Mouse (Mus musculus) limb, embryonic 12.5 days (tissue): ENCODE data around the gene Scnn1b. TPM values are rescaled to one million over a fixed set of nuclear protein-coding genes. Genes with fewer than 3 reads are reported as not detected.

ENCODE experiments used
- ATAC-seq: fragments of 200-750 bp; cut with Nextera tagmentation; 2 replicates; pipeline ENCODE4 v1.8.0; 2017; ENCODE audit warnings: low read depth, moderate TSS enrichment; ENCODE audit not compliant: insufficient number of reproducible peaks, insufficient read depth, low FRiP score, low TSS enrichment
- H3K27ac ChIP-seq: fragments of 300-500 bp; sonication (generic); 2 replicates; pipeline ENCODE4 v1.5.1; 2016; ENCODE audit warnings: mild to moderate bottlenecking, moderate library complexity
- H3K27me3 ChIP-seq: fragments of 300-500 bp; sonication (generic); 2 replicates; pipeline ENCODE4 v1.6.1; 2016; ENCODE audit warnings: mild to moderate bottlenecking, moderate library complexity
- H3K36me3 ChIP-seq: fragments of 300-500 bp; sonication (generic); 2 replicates; pipeline ENCODE4 v1.6.1; 2016; ENCODE audit warnings: mild to moderate bottlenecking, moderate library complexity
- H3K4me1 ChIP-seq: fragments of 300-500 bp; sonication (generic); replicated peaks from 2 replicates; pipeline ENCODE4 v1.6.1; 2016
- H3K4me2 ChIP-seq: fragments of 300-500 bp; sonication (generic); 2 replicates; pipeline ENCODE4 v1.6.1; 2016; ENCODE audit warnings: mild to moderate bottlenecking, moderate library complexity
- H3K4me3 ChIP-seq: fragments of 300-500 bp; sonication (generic); replicated peaks from 2 replicates; pipeline ENCODE4 v1.5.1; 2016; ENCODE audit warnings: mild to moderate bottlenecking
- H3K9ac ChIP-seq: fragments of 300-500 bp; sonication (generic); replicated peaks from 2 replicates; pipeline ENCODE4 v1.6.1; 2016; ENCODE audit warnings: mild to moderate bottlenecking, moderate library complexity
- H3K9me3 ChIP-seq: fragments of 300-500 bp; sonication (generic); 2 replicates; pipeline ENCODE4 v1.6.1; 2016; ENCODE audit warnings: mild to moderate bottlenecking, moderate library complexity
- WGBS: fragments of 180-500 bp; shearing (Covaris S2); methylation state at CpG from one replicate; pipeline ENCODE4 v1.1.7; 2016; 5-methylcytosine and 5-hydroxymethylcytosine counted together
- polyA plus RNA-seq: library from polyadenylated mRNA; unstranded; fragments of >200 nt; fragmentation: Nextera tagmentation; extraction: Ambion mirVana; gene quantifications from 2 replicates; pipeline ENCODE4 v1.2.1, GENCODE M21; 2016

The Scnn1b gene
- polyA plus RNA-seq, 1 experiment from 2014 or later = not detected

DNA sequence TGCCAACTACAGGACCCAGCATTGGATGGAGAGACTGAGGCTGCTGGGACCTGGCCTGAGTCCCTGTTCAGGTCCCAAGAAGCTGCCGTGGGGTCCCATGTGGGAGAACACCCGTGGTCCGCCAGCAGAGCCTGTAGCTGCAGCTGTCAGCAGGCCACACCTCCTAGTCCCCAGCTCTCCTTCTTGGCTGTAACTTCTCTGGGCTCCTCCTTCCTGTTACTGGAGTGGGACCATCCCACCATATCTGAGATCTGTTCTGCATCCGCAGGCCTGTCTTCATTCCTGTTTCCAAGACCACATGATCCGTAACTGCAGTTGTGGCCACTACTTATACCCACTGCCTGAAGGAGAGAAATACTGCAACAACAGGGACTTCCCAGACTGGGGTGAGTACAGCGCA lies 49.1 kb downstream of the Scnn1b start:
- no peak overlapping the region for H3K4me2 ChIP-seq
- WGBS = 74% methylated on average over 6 of the region's 6 CpGs
- no peak overlapping the region for H3K9ac ChIP-seq
- no peaks in the 10 kb centered on the region for H3K9me3 ChIP-seq
- no peaks in the 10 kb centered on the region for H3K36me3 ChIP-seq
- no peaks in the 10 kb centered on the region for H3K27me3 ChIP-seq
- no peaks in the 10 kb centered on the region for H3K4me1 ChIP-seq
- no peak overlapping the region for H3K4me3 ChIP-seq
- H3K27ac ChIP-seq = no peak overlapping the region
- no peak for ATAC-seq

DNA sequence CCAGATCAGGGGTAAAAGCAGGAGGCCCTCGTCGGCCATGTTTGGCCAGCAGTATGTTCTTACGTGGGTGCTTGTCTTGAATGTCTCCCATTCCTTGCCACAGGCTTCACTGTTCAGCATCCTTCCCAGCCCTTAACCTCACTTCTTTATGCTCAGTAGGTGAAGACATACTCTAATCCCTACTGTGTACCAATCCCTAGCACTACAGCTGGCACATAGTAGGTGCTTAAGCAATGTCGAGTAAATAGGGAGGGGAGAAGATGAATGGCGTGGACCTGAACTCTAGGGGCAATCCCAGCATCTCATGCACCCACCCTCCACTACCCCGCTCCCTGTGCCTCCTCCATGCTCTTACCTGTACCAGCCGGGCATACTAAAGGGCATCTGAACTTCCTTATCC lies 59.5 kb downstream of the Scnn1b start:
- H3K36me3 ChIP-seq = peaks cover 46% of the 10 kb centered on the region
- no peaks in the 10 kb centered on the region for H3K4me1 ChIP-seq
- 94% methylated on average over 7 of the region's 7 CpGs for WGBS
- H3K27ac ChIP-seq = no peak overlapping the region
- ATAC-seq = no peak
- no peaks in the 10 kb centered on the region for H3K27me3 ChIP-seq
- H3K9ac ChIP-seq = no peak overlapping the region
- H3K4me3 ChIP-seq = no peak overlapping the region
- no peaks in the 10 kb centered on the region for H3K9me3 ChIP-seq
- no peak overlapping the region for H3K4me2 ChIP-seq

DNA sequence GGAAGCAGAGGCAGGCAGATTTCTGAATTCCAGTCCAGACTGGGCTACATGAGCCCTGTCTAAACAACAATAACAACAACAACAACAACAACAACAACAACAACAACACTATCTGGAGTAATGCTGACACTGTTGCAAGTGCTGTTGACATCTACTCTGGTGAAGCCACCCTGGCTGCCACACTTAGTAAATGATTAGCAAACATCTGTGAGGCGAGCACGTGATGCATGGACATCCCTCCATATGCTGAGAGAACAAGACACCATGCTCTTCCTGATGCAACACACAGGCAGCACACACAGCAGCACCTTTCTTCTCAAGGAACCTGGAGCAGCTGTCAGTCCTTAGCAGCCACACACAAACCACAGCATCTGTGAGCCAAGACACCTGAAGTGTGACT lies 63.0 kb downstream of the Scnn1b start:
- H3K9me3 ChIP-seq = no peaks in the 10 kb centered on the region
- H3K36me3 ChIP-seq = peaks cover 63% of the 10 kb centered on the region
- no peaks in the 10 kb centered on the region for H3K27me3 ChIP-seq
- WGBS = 91% methylated on average over 2 of the region's 2 CpGs
- H3K27ac ChIP-seq = no peak overlapping the region
- no peak overlapping the region for H3K9ac ChIP-seq
- no peak overlapping the region for H3K4me3 ChIP-seq
- no peak for ATAC-seq
- H3K4me2 ChIP-seq = no peak overlapping the region
- no peaks in the 10 kb centered on the region for H3K4me1 ChIP-seq

DNA sequence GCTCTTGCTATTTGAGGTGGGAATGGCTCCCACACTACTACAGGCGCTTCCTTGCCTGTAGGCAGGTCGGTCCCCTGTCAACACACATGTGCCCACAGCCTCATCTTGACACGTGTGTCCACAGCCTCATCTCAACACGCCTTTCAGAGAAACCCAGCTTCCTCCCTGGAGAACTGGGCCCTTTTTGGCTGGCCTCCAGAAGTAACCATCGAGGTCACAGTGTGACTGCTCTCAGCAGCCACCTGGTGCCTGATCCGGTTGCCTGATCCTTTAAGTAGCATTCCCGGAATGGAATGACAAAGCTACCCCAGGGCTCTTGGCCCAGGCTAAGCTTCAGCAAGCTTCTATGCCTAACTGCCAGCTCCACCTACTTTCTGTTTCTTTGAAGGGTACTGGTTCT lies 66.4 kb downstream of the Scnn1b start:
- no peaks in the 10 kb centered on the region for H3K9me3 ChIP-seq
- 60% methylated on average over 7 of the region's 7 CpGs for WGBS
- H3K36me3 ChIP-seq = peaks cover 65% of the 10 kb centered on the region
- no peaks in the 10 kb centered on the region for H3K4me1 ChIP-seq
- ATAC-seq = no peak
- no peak overlapping the region for H3K9ac ChIP-seq
- H3K4me2 ChIP-seq = no peak overlapping the region
- H3K27ac ChIP-seq = no peak overlapping the region
- no peaks in the 10 kb centered on the region for H3K27me3 ChIP-seq
- no peak overlapping the region for H3K4me3 ChIP-seq

DNA sequence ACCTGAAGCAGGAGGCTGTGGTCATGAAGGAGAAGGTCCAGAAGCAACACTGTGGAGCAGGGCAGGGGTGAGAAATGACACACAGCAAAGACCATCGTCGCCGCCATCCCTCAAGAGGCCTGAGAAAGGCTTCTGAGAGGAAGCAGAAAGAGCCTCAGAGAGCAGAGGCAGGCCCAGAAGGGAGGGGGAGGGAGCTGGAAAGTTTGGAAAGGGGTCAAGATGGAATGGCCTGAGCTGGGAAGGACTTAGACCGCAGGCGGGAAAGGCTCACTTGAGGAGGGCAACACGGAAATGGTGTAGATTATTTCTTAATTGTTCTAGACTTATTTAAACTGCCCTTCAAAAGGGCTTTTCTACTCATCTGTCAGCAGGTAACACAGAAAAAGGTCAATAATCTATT lies 68.8 kb downstream of the Scnn1b start:
- Histone ChIP-seq H3K9me3 (no peaks in the 10 kb centered on the region), H3K4me1 (no peaks in the 10 kb centered on the region), H3K9ac (no peak overlapping the region), H3K27me3 (no peaks in the 10 kb centered on the region), H3K4me2 (no peak overlapping the region), H3K27ac (no peak overlapping the region), H3K36me3 (peaks cover 65% of the 10 kb centered on the region), H3K4me3 (no peak overlapping the region)
- no peak for ATAC-seq
- WGBS = 81% methylated on average over 6 of the region's 6 CpGs

DNA sequence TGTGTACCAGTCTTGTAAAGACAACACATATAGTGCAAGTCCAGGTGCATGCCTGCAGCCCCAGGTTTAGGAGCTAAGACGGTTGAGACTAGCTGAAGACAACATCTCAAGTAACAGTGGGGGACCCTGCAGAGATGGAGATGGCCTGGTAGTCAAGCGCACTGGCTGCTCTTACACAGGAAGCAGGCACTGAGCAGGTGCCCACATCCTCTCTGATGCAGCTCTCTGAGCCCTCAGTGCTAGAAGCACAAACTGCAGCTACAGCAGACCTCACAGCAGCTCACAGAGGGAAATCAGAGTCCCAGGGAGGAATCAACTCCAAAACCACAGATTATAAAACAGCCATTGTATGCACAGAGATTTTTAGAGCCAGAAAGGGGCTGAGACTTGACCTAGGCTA lies 69.5 kb downstream of the Scnn1b start:
- H3K9me3 ChIP-seq = no peaks in the 10 kb centered on the region
- no peak overlapping the region for H3K4me2 ChIP-seq
- no peak overlapping the region for H3K4me3 ChIP-seq
- no peak for ATAC-seq
- H3K4me1 ChIP-seq = no peaks in the 10 kb centered on the region
- peaks cover 59% of the 10 kb centered on the region for H3K36me3 ChIP-seq
- no peaks in the 10 kb centered on the region for H3K27me3 ChIP-seq
- H3K27ac ChIP-seq = no peak overlapping the region
- 85% methylated on average over 2 of the region's 2 CpGs for WGBS
- no peak overlapping the region for H3K9ac ChIP-seq

DNA sequence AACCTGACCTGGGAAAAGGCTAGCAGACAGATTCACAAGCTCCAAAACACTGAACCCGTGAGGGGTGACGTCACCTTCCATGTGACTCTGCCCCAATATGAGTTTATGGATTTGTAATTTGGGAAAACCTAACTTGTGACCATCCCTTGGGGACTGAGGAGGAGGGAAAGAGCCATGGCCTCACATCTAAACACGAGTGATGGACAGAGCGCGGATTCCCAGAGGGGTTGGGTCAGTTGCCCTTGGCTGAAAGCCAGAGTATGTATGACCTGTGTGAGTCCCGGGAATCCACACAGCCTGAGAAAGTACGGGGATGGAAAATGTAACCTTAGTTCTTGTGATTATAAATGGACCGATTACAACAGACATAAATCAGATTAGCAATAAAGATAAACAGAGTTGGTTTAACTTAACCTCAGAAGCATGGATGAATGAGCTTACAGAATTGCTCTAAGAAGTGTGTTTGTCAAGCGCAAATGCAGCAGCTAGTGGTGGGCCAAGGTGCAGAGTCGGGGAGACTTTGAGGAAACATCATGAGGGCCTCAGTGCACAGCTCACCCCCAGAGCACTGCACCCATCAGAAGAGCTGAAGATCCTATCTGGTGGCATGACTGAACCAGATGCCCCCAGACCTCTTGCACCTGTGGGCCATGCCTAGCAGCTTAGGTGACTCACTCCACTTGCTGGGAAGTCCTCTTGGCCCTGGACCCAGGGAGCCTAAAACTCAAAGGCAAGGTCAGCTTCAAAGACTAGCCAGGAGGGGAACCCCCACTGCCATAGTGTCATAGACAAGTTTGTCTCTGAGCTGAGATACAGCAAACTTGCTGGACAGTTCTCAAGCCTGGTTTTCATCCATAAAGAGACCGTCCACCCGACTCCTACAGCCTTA lies 71.3 kb downstream of the Scnn1b start:
- H3K9ac ChIP-seq = no peak overlapping the region
- no peak overlapping the region for H3K4me3 ChIP-seq
- ATAC-seq = no peak
- H3K27me3 ChIP-seq = no peaks in the 10 kb centered on the region
- 77% methylated on average over 12 of the region's 12 CpGs for WGBS
- no peak overlapping the region for H3K27ac ChIP-seq
- no peaks in the 10 kb centered on the region for H3K9me3 ChIP-seq
- H3K4me2 ChIP-seq = no peak overlapping the region
- H3K4me1 ChIP-seq = no peaks in the 10 kb centered on the region
- H3K36me3 ChIP-seq = peaks cover 50% of the 10 kb centered on the region

DNA sequence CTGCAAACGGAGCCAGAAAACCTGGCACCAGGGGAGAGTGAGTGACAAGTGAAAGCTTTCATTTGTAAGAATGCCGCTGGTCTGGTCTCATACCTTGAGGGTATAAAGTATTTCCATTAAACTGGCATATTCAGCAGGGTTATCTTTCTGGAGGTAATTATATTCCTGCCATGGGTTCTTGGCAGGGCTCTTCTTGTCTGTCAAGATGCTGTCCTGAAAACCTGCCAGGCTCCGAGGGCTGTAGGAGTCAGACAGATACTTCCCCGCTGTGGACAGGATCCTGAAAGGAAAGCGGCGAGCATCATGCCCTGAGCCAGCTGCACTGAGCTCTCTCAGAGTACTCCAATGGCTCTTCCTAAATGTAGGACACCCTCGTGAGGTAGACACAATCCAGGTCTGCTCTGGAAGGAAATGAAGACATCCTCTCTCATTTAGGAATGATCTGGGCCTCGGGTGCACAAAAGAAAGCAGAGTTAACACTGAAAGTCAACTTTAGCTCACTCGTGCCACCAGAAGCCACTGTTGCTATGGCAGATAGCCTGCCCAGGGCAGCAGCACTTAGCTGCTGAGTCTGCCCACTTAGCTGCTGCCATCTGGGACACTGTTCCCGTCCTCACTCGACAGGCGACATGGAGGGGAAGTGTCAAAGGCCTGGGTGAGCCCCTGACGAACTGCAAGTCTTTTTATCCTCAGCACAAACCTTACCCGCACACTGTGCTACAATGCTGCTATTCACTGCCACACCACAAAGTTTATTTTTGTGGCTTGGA lies 72.2 kb downstream of the Scnn1b start:
- no peak for ATAC-seq

DNA sequence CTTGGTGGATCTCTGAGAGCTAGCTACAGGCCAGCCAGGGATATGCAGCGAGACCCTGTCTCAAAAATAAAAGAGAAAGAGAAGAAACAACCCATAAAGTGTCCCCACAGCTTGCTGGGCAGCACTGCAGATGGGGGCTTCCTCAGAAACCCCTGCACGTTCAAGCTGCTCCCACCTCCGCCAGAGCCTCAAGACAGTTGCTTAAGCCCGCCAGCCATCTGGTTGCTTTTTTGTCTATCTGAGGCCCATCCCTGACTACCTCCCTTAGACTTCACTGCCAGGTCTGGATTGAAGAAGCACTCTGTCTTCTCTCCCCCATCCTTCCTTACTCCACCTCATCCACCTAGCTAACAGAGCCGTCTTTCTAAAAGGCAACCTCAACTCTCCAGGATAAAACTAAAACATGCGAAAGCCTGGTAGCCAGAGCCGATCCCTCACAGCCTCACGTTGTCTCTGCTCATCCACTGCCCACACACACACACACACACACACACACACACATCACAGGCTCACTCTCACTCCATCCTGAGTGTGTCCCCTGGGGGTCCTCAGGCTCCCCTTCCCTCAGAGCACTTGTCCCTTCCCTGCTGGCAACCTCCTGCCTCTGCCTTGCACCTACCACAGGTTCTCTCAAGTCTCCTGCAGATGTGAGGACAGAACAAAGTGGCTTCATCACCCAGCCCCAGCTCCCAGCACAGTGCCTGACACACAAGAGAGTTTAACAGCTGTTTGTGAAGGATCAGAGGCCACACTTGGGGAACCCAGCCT lies 73.5 kb downstream of the Scnn1b start:
- H3K36me3 ChIP-seq = peaks cover 53% of the 10 kb centered on the region
- H3K4me1 ChIP-seq = no peaks in the 10 kb centered on the region
- no peak overlapping the region for H3K9ac ChIP-seq
- WGBS = 86% methylated on average over 8 of the region's 8 CpGs
- no peaks in the 10 kb centered on the region for H3K9me3 ChIP-seq
- ATAC-seq = no peak
- H3K27ac ChIP-seq = no peak overlapping the region
- H3K4me3 ChIP-seq = no peak overlapping the region
- H3K4me2 ChIP-seq = no peak overlapping the region
- no peaks in the 10 kb centered on the region for H3K27me3 ChIP-seq

More for the DNA sequence above, 72.2 kb downstream of the Scnn1b start:
- Histone ChIP-seq H3K9me3 (no peaks in the 10 kb centered on the region), H3K4me1 (no peaks in the 10 kb centered on the region), H3K36me3 (peaks cover 50% of the 10 kb centered on the region), H3K4me2 (no peak overlapping the region), H3K27me3 (no peaks in the 10 kb centered on the region), H3K4me3 (no peak overlapping the region), H3K9ac (no peak overlapping the region), H3K27ac (no peak overlapping the region)
- WGBS = 76% methylated on average over 14 of the region's 14 CpGs

DNA sequence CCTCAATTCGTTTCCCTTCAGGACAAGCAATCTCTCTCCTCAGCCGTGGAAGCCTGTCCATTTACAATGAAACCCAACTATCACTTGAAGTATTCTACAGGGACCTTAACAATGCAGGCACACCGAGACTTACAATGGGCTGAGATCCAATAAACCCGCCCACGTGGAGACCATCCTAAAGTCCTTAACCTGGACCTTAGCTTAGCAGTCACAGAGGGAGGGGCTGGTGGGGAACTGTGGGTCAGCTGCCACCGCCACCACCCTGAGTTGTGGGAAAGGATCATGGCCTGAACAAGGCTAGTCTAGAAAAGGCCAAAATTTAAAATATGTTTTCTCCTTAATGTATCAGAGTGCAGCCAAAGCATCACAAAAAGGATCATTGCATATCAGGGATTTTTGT lies 74.4 kb downstream of the Scnn1b start:
- H3K27ac ChIP-seq = no peak overlapping the region
- H3K9me3 ChIP-seq = no peaks in the 10 kb centered on the region
- no peak overlapping the region for H3K9ac ChIP-seq
- no peak overlapping the region for H3K4me2 ChIP-seq
- WGBS = 68% methylated on average over 6 of the region's 6 CpGs
- no peaks in the 10 kb centered on the region for H3K4me1 ChIP-seq
- H3K4me3 ChIP-seq = no peak overlapping the region
- ATAC-seq = no peak
- H3K27me3 ChIP-seq = no peaks in the 10 kb centered on the region
- H3K36me3 ChIP-seq = peaks cover 57% of the 10 kb centered on the region

DNA sequence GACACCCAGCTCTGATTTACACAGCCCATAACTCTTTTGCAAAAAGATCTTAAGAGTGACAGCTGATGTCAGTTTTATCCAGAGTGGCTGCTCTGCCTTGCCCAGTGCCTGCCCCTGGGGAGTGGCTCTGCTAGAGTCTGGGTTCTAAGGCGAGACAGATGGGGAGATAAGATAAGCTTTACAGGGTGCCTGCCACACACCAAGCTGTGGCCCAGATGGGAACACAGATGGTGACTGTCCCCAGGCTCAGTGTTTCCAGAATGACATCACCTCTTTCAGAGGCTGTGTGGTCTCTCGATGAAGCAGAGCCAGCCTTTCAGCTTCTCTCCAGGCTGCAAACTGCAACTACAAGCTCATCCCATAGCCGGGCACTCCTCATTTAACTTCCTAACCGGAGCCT lies 74.9 kb downstream of the Scnn1b start:
- no peak overlapping the region for H3K4me2 ChIP-seq
- H3K4me1 ChIP-seq = no peaks in the 10 kb centered on the region
- H3K9me3 ChIP-seq = no peaks in the 10 kb centered on the region
- WGBS = 36% methylated on average over 4 of the region's 4 CpGs
- H3K36me3 ChIP-seq = peaks cover 54% of the 10 kb centered on the region
- H3K27ac ChIP-seq = no peak overlapping the region
- H3K4me3 ChIP-seq = no peak overlapping the region
- no peak overlapping the region for H3K9ac ChIP-seq
- no peaks in the 10 kb centered on the region for H3K27me3 ChIP-seq
- no peak for ATAC-seq
